Mouse (Mus musculus): Measurements from ENCODE around the gene Satb2.
A peak's percentile ranks its signal among the peaks of the same experiment; 100 is the strongest.

Satb2 gene

GRCm38 (mm10) chr1:56978151-56978700, at the start of gene Satb2:
Gene Satb2, minus strand, starts transcription at chr1:56978650.
- DNase-seq (ENCODE audit: low spot score), result peak; percentile 27

- DNase-seq (ENCODE audit: low spot score), result no peak
These were observed 40.5 kb upstream of the Satb2 start for GRCm38 (mm10) chr1:57018941-57019340.

DNA sequence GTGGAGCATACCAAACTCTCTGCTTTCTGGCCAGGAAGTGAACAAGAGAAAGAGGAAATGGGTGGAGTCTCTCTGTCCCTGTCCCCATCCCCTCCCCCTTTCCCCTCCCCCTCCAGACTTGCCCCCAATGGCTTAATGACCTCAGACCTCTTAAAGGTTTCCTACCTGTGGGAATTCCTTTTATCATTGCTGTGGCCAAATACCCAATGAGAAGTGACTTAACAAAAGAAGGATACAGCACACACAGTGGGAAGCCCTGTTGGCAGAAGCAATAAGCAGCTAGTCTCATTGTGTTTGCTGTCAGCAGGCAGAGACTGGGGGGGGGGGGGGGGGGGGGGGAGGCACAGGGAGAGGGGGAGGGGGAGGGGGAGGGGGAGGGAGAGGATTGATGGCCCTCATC, 35.4 kb upstream of the Satb2 start:
- no peak for DNase-seq (ENCODE audit: low spot score)

DNA sequence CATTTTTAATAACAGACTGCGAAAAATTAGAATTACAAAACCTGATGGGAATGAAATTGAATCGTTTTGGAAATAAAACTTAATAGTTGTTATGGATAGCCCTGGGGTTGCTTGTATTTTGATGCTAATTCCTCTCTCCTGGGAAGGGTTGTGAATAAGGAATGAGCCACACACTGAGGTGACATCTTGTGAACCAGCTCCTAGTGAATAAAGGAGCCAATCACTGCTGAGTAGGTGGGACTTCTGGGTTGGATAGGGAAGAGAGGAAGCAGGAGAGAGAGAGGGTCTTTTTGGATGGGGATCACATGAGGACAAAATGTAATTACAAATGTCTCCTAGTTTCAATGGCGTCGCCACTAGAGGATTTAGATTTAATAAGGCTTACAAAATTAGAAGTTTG, 30.7 kb upstream of the Satb2 start:
- no peak for DNase-seq (ENCODE audit: low spot score)

DNA sequence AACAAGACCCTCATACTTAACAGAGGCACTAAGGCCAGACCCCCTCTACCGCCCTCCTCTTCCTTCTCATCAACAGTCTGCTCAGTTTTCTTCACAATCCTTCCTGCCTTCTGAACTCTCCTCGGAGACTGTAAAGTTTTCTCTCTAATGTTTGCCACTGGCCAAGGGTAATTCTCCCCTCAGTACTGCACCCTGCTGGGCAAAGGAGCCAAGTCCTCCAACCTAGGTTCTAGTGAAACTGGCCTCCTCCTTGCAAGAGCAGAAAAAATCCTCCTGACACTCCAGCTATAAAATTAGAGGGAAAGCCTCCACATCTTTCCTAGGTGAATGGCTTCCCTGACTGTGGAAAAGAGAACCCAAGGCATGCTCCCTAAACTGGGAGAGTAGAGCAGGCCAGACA, 16.6 kb upstream of the Satb2 start:
- no peak for DNase-seq (ENCODE audit: low spot score)

DNA sequence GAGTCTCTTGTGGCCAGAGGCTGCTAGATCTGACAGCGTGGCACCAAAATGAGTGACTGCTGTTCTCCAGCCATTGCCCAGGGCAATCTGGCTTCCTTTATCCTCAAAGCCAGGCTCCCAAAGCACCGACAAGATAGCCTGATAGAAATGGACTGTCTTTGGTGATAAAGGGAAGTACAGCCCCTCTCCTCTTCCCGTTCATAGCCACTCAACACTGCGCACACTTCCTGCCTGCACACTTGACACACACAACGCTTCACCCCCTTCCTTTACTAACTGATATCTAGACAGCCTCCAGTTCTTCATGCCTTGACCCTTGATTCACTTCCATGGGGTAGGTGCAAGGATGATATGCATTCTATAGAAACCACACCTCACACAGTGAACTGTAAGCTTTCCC, 13.9 kb upstream of the Satb2 start:
- no peak for DNase-seq (ENCODE audit: low spot score)

- peak; percentile 42 for DNase-seq (ENCODE audit: low spot score)
These were observed 13.2 kb upstream of the Satb2 start for GRCm38 (mm10) chr1:56991613-56992012.

GRCm38 (mm10) chr1:56984483-56984810, 6.0 kb upstream of the Satb2 start:
- DNase-seq (ENCODE audit: low spot score), result no peak

DNA sequence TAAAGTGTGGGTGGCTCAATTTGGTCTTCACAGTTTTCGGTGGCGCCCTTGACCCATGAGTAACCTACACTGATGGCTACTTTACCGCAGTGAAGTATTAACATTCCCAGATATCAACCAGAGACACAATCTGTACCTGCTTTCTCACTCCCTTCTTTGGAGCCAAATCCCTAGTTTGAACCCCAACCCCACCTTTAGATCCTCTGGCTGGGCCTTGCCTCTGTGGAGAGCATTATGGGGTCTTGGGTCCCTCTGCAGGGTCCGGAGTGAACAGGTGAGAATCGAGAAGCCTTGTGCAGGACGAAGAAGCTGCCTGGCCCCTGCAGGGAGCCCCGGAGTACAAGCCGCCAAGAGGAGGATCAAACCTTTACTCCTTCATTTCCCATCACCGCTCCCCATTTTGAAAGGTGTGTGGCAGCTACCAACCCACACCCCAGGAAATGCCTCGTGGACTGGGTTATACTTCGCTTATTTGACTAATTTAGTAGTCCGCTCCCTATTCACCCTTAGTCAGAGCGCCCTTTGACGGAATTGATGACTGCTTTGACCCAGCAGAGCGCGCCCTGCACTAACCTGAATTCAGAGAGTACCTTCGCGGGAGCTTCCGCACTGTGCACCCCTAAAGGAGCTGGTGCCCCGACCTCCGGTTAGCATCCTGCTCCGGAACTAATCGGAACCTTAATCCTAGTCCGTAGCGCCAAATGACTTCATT, 5.5 kb upstream of the Satb2 start:
- peak; percentile 9 for DNase-seq (ENCODE audit: low spot score)

GRCm38 (mm10) chr1:56983100-56983590, 4.7 kb upstream of the Satb2 start:
- DNase-seq (ENCODE audit: low spot score), result peak; percentile 31

DNA sequence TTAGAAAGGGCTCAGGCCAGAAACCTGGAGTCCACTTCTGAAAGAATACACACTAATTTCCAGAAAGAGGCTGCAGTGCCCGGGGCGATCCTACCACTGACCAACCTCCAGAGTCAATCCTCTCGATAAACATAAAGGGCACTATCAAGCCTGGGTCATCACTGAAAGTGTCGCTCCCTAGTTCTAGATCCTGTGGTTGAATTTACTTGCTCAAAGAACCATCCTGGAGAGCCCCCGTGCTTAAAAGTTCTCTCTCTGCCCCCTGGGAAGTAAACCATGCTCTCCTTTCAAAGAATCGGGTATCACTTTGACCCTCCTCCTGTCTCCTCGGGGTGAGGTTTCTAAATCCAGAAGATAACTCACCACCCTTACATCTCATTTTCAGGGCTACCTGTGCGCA, 4.2 kb upstream of the Satb2 start:
- DNase-seq (ENCODE audit: low spot score), result no peak

DNA sequence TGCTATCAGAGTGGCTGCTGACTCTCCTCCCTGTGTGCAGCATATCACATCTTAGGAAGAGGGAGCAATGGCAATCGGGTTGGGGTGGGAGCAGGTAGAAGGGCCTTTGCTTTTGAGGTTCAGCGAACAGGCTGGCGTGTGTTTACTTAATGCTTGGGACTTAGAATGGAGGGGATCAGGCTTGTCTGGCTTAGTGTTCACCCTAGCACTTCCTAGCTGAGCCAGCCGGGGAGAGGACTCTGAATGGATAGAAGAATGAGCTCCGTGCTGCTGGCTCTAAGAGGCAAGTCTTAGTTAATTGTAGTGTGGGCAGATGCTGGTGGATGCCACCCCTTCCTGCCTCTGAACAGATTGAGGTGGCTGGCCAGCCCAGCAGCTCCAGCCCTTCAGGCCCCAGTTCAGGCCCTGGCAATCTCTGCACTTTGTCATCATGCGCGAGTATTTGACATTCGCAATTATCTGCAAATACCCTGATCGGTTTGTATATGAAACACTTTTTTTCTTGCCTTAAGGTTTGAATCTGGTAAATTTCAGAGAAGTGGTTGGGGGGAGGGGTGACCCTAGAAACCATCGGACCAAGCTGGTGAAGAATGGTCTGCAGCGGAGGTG, 3.6 kb upstream of the Satb2 start:
- DNase-seq (ENCODE audit: low spot score), result peak; percentile 29

- DNase-seq (ENCODE audit: low spot score), result no peak
These were observed 3.1 kb upstream of the Satb2 start for GRCm38 (mm10) chr1:56981508-56981907.

GRCm38 (mm10) chr1:56980631-56981275, 2.3 kb upstream of the Satb2 start:
- peak; percentile 42 for DNase-seq (ENCODE audit: low spot score)

DNA sequence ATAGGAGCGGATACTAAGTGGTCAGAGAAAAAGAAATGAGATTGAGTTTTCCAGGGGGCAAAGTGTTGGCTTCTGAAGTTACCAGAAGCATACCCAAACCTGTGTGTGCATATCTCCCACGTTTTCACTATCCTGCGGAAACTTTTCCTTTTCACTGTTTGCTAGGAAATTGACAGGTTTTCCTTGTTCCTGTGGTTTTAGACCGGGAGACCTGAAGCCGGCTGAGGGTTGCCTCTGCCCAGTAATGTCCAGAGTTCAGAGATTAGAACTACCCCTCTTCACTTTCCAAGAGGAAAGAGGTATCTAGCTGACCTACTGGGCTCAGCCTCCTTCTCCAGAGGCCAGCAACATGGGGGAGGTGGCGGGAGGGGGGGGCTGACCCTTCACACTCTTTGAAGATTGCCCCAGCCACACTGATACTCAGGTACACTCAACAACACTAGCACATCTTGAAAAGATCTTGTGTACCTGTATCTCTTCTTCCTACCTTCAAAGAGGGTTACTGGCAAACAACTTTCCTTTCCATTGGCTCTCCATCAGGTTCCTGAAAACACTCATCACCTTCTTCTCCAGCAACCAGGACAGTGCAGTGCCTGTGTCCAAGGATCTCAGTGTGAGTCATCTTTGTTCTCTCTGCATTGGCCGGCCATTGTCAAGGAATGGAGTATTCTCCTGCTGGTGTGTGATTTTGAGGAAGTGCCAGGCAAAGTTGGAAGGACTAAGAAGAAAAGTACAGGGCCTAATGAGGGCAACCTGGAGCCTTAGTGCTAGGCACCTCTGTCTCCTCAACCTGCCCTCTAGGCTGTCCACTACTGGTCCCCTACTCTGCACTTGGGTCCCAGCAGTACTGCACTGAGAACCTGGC, 1.3 kb upstream of the Satb2 start:
- peak; percentile 32 for DNase-seq (ENCODE audit: low spot score)

DNA sequence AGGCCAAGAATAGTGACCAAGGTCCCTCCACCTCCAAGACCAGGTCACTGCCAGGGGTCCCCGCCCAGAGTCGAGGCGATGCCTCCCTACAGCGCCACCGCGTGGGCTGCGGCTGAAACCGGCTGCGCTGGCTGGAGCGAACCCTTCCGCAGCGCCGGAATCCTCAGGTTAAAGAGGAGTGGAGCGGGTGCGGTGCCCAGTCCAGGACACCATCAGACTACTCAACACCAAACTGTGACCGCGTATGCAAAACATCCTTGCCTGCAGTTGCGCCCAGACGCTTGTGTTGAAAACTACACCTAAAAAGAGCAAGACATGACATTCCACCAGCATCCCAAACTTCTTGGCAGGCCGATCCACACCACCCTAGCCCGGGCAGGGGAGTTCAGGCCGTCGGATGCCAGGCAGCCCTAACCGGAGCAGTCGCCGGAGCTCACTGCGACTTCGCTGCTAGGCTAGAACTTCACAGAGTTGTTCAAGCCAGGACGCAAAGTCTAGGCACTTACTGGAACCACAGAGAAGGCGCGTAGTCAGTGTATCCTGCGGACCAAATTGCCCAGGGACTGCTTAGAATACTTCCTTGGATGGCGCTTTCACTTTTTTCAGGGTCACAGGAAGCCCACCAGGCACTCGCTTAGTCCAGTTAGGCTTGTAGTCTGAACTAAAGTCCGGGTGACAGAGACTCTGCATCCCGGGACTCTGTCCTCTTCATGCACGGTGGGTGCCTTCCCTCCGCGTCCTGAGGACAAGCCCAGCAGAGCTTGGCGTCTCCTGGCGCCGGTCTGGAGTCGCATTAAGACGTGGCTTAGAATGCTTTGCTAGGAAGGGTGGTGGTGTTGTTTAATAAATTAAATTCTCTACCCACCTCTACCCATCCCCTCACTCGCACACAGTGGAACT, 999 bp downstream of the Satb2 start:
- DNase-seq (ENCODE audit: low spot score), result peak; percentile 87

DNA sequence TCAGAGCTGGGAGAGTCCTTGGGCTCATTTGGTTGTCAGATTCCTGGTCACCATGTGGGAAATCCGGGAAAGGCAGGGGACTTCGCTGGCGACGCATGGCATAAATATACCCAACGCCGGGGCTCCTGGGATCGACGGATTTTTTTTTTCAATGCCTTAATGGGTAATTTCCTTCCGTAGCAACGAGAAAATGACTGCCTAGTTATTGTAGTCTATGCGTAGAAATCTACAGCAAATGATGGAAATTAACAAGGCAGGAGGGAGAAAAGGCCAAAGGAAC, 1.7 kb downstream of the Satb2 start:
- peak; percentile 51 for DNase-seq (ENCODE audit: low spot score)

DNA sequence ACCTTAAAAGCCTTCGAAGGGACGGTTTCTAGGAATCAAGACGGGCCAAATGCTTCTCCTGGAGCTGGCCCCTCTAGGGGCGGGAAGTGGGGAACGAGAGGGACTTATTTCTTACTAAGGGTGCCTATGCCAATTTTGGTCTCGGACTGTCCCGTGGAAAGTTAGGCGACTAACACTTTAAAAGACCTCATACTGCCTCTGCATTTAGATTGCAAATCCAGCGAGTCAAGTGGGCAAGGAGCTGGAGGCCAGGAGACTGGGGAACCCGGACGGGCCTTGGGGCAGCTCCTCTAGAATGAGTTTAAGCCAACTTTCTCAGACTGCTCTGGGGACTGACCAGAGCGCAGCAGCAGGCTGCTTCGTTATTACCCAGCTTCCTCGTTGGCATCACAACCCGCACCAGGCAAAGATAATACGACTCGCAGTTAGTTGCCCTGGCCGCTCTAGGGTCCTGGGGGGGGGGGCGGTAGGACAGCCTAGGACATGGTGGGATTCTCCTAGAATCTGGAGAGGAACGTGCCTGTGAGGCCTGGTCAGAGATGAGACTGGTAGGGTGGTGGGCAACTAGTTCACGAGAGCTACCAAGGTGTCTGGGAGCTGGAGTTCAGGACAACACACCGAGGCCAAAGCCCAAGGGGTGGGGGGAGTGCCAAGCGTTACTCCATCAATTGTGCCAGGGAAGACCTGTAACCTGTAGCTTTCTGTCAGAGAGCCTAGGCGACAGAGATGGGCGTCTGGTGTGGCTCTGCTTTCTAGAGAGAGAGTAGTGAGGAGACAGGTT, 2.2 kb downstream of the Satb2 start:
- DNase-seq (ENCODE audit: low spot score), result no peak

DNA sequence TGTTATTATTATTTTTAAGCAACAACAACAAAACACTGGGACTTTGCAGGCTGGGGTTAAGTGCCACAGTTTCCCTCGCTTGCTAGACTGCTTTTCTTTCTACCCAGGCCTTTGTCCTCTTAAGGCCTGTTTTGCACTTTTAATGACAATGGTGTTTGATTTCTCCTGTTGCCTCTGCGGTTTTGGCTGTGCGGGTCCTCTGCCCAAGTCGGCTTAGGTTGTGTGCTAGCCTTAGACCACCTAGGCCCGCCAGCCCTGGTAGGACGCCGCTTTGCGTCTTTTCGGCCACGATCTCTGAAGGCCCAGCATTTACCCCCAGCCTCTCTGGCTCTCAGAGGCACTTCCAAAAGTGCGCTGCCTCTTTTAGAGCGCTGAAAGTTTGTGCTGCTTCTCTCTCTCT, 2.9 kb downstream of the Satb2 start:
- no peak for DNase-seq (ENCODE audit: low spot score)

- no peak for DNase-seq (ENCODE audit: low spot score)
These were observed 4.3 kb downstream of the Satb2 start for GRCm38 (mm10) chr1:56974187-56974586.

DNA sequence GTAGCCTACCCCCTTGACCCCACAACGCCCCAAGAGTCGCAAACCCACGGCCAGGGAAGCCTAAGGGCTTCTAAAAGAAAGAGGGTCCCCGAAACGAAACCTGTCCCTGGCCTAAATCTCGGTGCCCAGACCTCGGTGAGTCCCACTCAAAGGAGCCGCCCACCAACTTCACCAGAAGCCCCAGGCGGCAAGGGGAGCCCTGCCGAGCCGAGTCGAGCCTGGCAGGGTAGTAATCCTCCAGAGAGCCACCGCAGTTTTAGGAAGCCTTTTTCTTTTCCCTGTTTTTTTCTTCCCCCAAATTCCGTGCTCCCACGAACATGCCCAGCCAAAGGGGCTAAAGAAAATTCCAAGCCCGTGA, 4.9 kb downstream of the Satb2 start:
- no peak for DNase-seq (ENCODE audit: low spot score)
